Mouse (Mus musculus) brain, embryonic 14.5 days (tissue): Measurements from ENCODE around the gene Cpne5.

Source experiments
- CTCF ChIP-seq: fragments of 200-500 bp; IDR thresholded peaks from 2 replicates; pipeline ENCODE4 v1.5.1; 2012; ENCODE audit warnings: inconsistent platforms, mild to moderate bottlenecking, moderate library complexity, borderline replicate concordance; ENCODE audit not compliant: insufficient read depth, insufficient read length; ENCODE audit errors: extremely low read depth
- POLR2A ChIP-seq: fragments of 200-500 bp; IDR thresholded peaks from 2 replicates; pipeline ENCODE4 v1.6.1; 2012; ENCODE audit warnings: mild to moderate bottlenecking, inconsistent platforms, borderline replicate concordance; ENCODE audit not compliant: poor library complexity, insufficient read depth, insufficient read length, severe bottlenecking; ENCODE audit errors: extremely low read depth

- TF ChIP-seq CTCF = no peak
- no peak for TF ChIP-seq POLR2A
These were observed 23.8 kb downstream of the Cpne5 start for GRCm38 (mm10) chr17:29214193-29214456.
